Mouse (Mus musculus): Measurements from ENCODE around the gene Slc32a1.

Gene Slc32a1

GRCm38 (mm10) chr2:158610488-158611325 is at the start of gene Slc32a1:
Slc32a1 (plus strand) TSS chr2:158610767.
- peak; percentile 22 for DNase-seq (ENCODE audit: low read depth, low spot score)

- DNase-seq (ENCODE audit: low read depth, low spot score): no peak
Measured at GRCm38 (mm10) chr2:158560801-158561200, 49.8 kb upstream of the Slc32a1 start.

- no peak for DNase-seq (ENCODE audit: low read depth, low spot score)
Measured at GRCm38 (mm10) chr2:158561371-158562144, 49.0 kb upstream of the Slc32a1 start.

GRCm38 (mm10) chr2:158570421-158571081 is 40.0 kb upstream of the Slc32a1 start:
- peak; percentile 34 for DNase-seq (ENCODE audit: low read depth, low spot score)

GRCm38 (mm10) chr2:158579979-158580378 is 30.6 kb upstream of the Slc32a1 start:
- DNase-seq (ENCODE audit: low read depth, low spot score): no peak

- DNase-seq (ENCODE audit: low read depth, low spot score): no peak
Measured at GRCm38 (mm10) chr2:158584621-158585358, 25.8 kb upstream of the Slc32a1 start.

GRCm38 (mm10) chr2:158588524-158589271 is 21.9 kb upstream of the Slc32a1 start:
- DNase-seq (ENCODE audit: low read depth, low spot score): no peak

GRCm38 (mm10) chr2:158590495-158590894 is 20.1 kb upstream of the Slc32a1 start:
- DNase-seq (ENCODE audit: low read depth, low spot score): no peak

- DNase-seq (ENCODE audit: low read depth, low spot score): no peak
Measured at GRCm38 (mm10) chr2:158591286-158591685, 19.3 kb upstream of the Slc32a1 start.

GRCm38 (mm10) chr2:158593371-158593770 is 17.2 kb upstream of the Slc32a1 start:
- DNase-seq (ENCODE audit: low read depth, low spot score): no peak

GRCm38 (mm10) chr2:158595103-158595502 is 15.5 kb upstream of the Slc32a1 start:
- no peak for DNase-seq (ENCODE audit: low read depth, low spot score)

GRCm38 (mm10) chr2:158595577-158595976 is 15.0 kb upstream of the Slc32a1 start:
- DNase-seq (ENCODE audit: low read depth, low spot score): no peak

GRCm38 (mm10) chr2:158596803-158597202 is 13.8 kb upstream of the Slc32a1 start:
- DNase-seq (ENCODE audit: low read depth, low spot score): no peak

- no peak for DNase-seq (ENCODE audit: low read depth, low spot score)
Measured at GRCm38 (mm10) chr2:158600517-158600916, 10.1 kb upstream of the Slc32a1 start.

GRCm38 (mm10) chr2:158601326-158601725 is 9.2 kb upstream of the Slc32a1 start:
- DNase-seq (ENCODE audit: low read depth, low spot score): no peak

- DNase-seq (ENCODE audit: low read depth, low spot score): no peak
Measured at GRCm38 (mm10) chr2:158602663-158603062, 7.9 kb upstream of the Slc32a1 start.

GRCm38 (mm10) chr2:158606511-158606964 is 4.0 kb upstream of the Slc32a1 start:
- no peak for DNase-seq (ENCODE audit: low read depth, low spot score)

- no peak for DNase-seq (ENCODE audit: low read depth, low spot score)
Measured at GRCm38 (mm10) chr2:158609681-158610080, 886 bp upstream of the Slc32a1 start.

- no peak for DNase-seq (ENCODE audit: low read depth, low spot score)
Measured at GRCm38 (mm10) chr2:158611326-158611719, 756 bp downstream of the Slc32a1 start.
